Mouse (Mus musculus): ENCODE results near the gene Arpc4. TPM values are rescaled to one million over a fixed set of nuclear protein-coding genes. Genes with fewer than 3 reads are reported as not detected.

The Arpc4 gene
- polyA plus RNA-seq, 1 experiment from 2014 or later: 363 TPM

DNA sequence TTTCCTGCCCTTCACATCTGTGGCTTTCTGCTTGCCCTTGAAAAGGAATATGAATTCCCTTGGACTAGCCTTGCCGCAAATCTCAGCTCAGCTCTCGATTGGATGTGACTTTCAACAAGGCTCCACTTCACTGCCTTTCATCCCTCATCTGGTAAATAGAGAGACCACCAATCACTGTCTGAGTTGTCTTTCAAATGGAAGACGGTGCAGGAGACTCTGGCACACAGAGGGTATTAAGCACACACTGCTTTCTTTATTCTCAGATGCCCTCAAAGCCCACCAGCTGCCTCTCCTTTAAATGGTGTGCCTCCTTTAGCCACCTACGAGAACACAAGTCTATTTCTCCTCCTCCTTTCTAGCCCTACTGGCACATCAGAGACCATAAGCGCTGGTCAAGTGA, 9.3 kb upstream of the Arpc4 start:
- Histone ChIP-seq H3K4me2 (replicated peaks) (no peak overlapping the region), H3K9me3 (replicated peaks) (no peaks in the 10 kb centered on the region), H3K27me3 (no peaks in the 10 kb centered on the region), H3K36me3 (peaks cover 62% of the 10 kb centered on the region), H3K4me3 (no peak overlapping the region), H3K27ac (no peak overlapping the region), H3K9ac (no peak overlapping the region), H3K4me1 (no peaks in the 10 kb centered on the region)
- 83% methylated on average over 5 of the region's 5 CpGs for WGBS
- no peak for ATAC-seq (ENCODE audit: low FRiP score)

DNA sequence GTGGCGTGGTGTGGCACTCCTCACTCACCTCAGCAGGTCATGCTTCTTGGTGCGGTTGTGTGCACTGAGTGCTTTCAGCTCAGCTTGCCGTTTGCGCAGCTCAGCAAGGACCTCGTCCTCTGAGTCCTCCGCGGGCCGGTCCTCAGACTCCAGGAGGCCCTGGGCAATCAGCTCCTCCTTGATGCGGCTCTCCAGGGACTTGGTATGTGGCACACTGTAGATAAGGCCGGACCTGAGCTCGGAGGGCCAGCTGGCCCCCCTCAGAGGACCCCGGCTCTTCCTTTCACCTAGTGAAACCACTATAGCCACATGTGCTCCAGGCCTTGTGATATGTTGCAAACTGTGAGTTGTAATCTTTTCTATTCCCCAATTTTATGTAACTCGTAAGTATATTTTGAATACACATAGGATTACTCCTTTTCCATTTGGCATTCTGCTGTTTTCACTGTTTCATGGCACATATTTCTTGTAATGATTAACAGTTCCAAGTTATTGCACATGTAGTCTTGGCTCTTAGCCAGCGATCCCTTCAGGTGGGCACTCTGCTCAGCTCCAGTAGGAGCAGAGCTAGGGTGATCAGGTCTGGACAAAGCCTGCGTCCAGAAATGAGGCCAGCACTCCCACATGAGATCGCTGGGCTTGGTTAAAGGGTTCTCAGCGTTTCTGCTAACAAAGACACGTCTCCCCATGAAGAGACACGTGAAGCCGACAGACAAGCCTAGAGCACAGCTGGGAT, 7.6 kb upstream of the Arpc4 start:
- no peaks in the 10 kb centered on the region for H3K27me3 ChIP-seq
- no peak overlapping the region for H3K4me3 ChIP-seq
- 93% methylated on average over 20 of the region's 20 CpGs for WGBS
- peaks cover 76% of the 10 kb centered on the region for H3K36me3 ChIP-seq
- no peak overlapping the region for H3K4me2 ChIP-seq (replicated peaks)
- ATAC-seq (ENCODE audit: low FRiP score): no peak
- no peak overlapping the region for H3K9ac ChIP-seq
- H3K9me3 ChIP-seq (replicated peaks): no peaks in the 10 kb centered on the region
- no peaks in the 10 kb centered on the region for H3K4me1 ChIP-seq
- no peak overlapping the region for H3K27ac ChIP-seq

DNA sequence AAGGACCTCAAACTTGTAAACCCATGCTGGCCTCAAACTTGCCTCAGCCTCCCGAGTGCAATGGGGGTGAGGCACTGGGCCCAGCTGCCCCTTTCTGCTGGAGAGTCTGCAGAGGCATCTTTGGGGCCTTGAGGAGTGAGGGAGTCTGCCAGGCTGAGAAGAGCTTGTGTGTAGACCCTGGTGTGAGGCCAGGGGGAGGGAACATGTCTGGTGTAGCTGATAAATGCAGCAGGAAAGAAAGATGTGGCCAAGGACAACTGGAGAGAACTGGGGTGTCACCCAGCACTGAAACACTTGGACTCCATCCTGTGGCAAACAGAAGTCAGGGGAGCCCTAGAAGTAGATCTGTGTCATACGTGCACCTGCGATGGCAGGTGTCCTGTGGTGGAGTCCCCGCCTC, 4.4 kb upstream of the Arpc4 start:
- 86% methylated on average over 4 of the region's 4 CpGs for WGBS
- Histone ChIP-seq H3K4me1 (peaks cover 7% of the 10 kb centered on the region), H3K9me3 (replicated peaks) (no peaks in the 10 kb centered on the region), H3K4me2 (replicated peaks) (no peak overlapping the region), H3K27me3 (no peaks in the 10 kb centered on the region), H3K27ac (no peak overlapping the region), H3K36me3 (peaks cover 72% of the 10 kb centered on the region), H3K9ac (no peak overlapping the region), H3K4me3 (no peak overlapping the region)
- ATAC-seq (ENCODE audit: low FRiP score): no peak

DNA sequence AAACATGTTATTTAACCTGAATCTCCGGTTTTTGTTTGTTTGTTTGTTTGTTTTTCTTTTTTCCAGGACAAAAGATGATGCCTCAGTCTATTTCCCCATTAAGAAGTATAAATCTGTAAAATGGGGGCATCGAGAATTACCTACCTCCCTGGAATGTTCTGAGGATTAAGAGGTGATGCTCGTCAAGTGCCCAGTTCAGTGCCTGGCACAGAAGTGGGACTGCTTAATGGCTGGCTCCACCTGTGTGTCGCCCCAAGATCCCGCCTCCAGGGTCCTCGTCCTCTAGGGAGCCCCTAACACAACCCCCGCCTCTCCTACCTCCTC, 781 bp upstream of the Arpc4 start:
- Histone ChIP-seq H3K27ac (peak overlapping the region; percentile 95), H3K9ac (peak overlapping the region; percentile 96), H3K4me1 (peaks cover 17% of the 10 kb centered on the region), H3K36me3 (peaks cover 54% of the 10 kb centered on the region), H3K4me3 (peak overlapping the region; percentile 85), H3K27me3 (no peaks in the 10 kb centered on the region), H3K9me3 (replicated peaks) (no peaks in the 10 kb centered on the region), H3K4me2 (replicated peaks) (peak overlapping the region; percentile 96)
- WGBS: 12% methylated on average over 7 of the region's 7 CpGs
- no peak for ATAC-seq (ENCODE audit: low FRiP score)

DNA sequence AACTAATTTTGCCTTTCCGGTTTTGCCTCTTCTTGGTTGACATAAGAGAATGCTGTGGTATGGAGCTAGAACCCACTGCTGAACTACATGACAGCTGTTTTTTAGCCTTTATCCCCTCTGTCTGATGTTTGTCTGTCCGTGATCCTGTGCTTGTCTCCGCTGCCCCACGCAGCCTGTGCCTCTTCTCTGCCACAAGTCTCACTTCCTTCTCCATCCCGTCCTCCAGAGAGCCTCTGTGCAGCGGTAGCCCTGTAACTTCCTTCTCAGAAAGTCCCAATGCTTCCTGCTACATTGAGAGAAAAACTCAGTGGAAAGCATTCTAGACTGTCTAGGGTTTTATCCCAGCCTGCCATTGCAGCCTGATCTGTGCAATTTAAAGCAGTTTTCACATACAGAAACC, 1.3 kb downstream of the Arpc4 start:
- Histone ChIP-seq H3K4me1 (peaks cover 17% of the 10 kb centered on the region), H3K27ac (no peak overlapping the region), H3K27me3 (no peaks in the 10 kb centered on the region), H3K9ac (peak overlapping the region; percentile 96; the same call in 1 of the 2 replicates), H3K4me3 (peak overlapping the region; percentile 85), H3K9me3 (replicated peaks) (no peaks in the 10 kb centered on the region), H3K36me3 (peaks cover 57% of the 10 kb centered on the region), H3K4me2 (replicated peaks) (peak overlapping the region; percentile 96)
- 88% methylated on average over 6 of the region's 6 CpGs for WGBS
- ATAC-seq (ENCODE audit: low FRiP score): no peak

DNA sequence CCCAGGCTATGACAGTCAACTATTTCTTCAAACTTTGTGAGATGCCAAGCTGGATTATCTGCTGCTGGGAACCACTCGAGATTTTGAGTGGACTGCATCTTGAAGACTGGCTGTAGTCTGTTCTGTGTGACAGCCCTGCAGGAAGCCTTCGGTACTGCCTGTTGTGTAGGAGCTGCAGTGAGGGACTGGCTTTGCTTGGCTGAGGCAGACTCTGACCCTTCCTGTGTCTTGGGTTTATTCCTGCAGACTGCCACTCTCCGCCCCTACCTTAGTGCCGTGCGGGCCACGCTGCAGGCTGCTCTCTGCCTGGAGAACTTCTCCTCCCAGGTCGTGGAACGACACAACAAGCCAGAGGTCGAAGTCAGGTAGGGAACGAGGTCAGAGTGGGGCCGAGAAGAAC, 2.6 kb downstream of the Arpc4 start:
- ATAC-seq (ENCODE audit: low FRiP score): no peak
- Histone ChIP-seq H3K4me2 (replicated peaks) (no peak overlapping the region), H3K9ac (no peak overlapping the region), H3K27ac (no peak overlapping the region), H3K27me3 (no peaks in the 10 kb centered on the region), H3K9me3 (replicated peaks) (no peaks in the 10 kb centered on the region), H3K4me1 (peaks cover 17% of the 10 kb centered on the region), H3K36me3 (peaks cover 57% of the 10 kb centered on the region), H3K4me3 (no peak overlapping the region)
- 93% methylated on average over 11 of the region's 11 CpGs for WGBS

DNA sequence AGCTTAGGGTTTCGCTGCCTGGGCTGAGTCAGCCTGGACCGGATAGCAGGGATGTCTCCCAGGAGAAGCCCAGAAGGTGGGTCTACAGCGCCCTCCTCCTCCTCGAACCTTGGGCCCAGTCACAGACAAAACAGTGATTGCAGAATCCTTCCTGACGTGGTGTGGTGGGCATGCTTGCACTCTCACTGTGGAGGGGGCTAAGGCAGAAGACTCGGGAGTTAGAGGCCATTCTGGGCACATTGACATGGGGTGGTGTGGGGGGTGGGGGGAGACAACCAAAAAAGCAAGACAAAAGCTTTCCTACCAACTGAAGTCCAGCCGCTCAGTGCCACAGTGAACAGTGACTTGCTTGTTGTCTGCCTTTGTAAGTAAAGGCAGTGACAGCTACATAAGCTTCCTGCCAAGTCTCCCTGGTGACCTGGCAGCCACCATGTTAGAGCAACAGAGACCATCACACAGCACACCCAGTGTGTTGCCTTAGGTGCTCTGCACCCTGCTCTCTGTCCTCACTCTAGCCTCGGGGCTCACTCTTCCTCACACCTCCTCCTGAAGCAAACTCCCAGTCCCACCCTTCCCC, 6.5 kb downstream of the Arpc4 start:
- 90% methylated on average over 8 of the region's 8 CpGs for WGBS
- Histone ChIP-seq H3K36me3 (peaks cover 87% of the 10 kb centered on the region), H3K9me3 (replicated peaks) (no peaks in the 10 kb centered on the region), H3K4me3 (no peak overlapping the region), H3K27me3 (no peaks in the 10 kb centered on the region), H3K4me2 (replicated peaks) (no peak overlapping the region), H3K9ac (no peak overlapping the region), H3K4me1 (peaks cover under 1% of the 10 kb centered on the region; the same call in 1 of the 2 replicates), H3K27ac (no peak overlapping the region)
- no peak for ATAC-seq (ENCODE audit: low FRiP score)

DNA sequence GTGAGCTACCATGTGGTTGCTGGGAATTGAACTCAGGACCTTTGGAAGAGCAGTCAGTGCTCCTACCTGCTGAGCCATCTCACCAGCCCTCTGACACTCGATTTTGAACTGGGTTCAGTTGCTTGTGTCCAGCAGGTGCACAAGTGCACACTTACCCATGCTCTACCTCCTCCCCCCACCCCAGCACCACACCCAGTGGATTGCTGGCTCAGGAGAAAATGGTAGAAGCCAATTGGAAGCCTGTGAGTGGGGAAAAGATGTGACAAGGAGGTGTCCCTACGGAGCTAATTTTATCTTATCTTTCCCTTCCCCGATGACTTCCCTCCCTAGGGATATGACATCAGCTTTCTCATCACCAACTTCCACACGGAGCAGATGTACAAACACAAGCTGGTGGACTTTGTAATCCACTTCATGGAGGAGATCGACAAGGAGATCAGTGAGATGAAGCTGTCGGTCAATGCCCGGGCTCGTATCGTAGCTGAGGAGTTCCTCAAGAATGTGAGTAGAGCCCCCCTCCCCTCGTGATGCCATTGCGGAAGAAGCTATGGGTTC, 7.3 kb downstream of the Arpc4 start:
- Histone ChIP-seq H3K9me3 (replicated peaks) (no peaks in the 10 kb centered on the region), H3K4me1 (no peaks in the 10 kb centered on the region), H3K4me3 (no peak overlapping the region), H3K36me3 (peaks cover 95% of the 10 kb centered on the region), H3K9ac (no peak overlapping the region), H3K4me2 (replicated peaks) (no peak overlapping the region), H3K27ac (no peak overlapping the region), H3K27me3 (no peaks in the 10 kb centered on the region)
- ATAC-seq (ENCODE audit: low FRiP score): no peak
- 87% methylated on average over 11 of the region's 11 CpGs for WGBS

DNA sequence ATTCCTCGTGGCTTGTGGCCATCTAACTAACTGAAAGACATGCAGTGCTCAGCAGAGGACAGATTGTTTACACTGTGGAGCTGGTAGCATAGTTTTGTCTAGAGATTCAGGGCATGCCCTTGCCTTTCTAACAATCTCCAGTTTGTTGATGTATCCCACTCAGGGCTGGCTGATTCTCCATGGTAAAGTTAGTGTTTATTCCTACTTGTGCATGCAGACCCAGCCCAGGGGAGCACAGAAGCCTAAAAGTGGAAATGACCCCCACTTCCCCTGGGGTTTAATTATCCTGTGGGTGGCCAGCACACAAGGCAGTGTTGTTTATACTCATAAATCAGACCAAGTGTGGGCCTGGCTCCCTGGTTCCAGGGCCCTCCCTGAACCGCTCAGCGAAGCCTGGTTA, 8.1 kb downstream of the Arpc4 start:
- H3K4me2 ChIP-seq (replicated peaks): no peak overlapping the region
- no peak overlapping the region for H3K27ac ChIP-seq
- ATAC-seq (ENCODE audit: low FRiP score): no peak
- WGBS: 91% methylated on average over 3 of the region's 3 CpGs
- peaks cover 91% of the 10 kb centered on the region for H3K36me3 ChIP-seq
- H3K27me3 ChIP-seq: no peaks in the 10 kb centered on the region
- H3K4me1 ChIP-seq: no peaks in the 10 kb centered on the region
- no peaks in the 10 kb centered on the region for H3K9me3 ChIP-seq (replicated peaks)
- H3K9ac ChIP-seq: no peak overlapping the region
- H3K4me3 ChIP-seq: no peak overlapping the region

DNA sequence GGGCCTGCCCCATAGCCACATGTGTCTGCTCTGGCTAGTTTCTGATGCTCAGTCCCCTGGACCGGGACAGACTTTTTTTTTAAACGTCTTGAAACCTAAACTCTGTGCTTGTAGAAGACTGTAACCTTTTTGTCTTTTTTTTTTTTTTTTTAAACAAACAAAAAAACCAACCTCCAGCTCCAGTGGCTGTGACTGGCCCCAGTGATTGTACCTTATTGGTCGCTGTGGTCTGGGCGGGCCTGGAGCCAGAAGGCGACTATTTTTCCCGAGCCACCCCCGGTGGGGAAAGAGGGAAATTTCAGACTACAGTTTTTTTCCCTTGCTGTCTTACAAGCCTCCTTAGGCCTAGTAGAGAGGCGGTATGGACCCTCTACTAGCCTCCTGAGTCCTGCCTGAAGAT, 11.0 kb downstream of the Arpc4 start, which contains the start of gene Ttll3:
Ttll3 (plus strand) TSS at position 301 of the 400 bp plus-strand sequence.
- Histone ChIP-seq H3K4me1 (peaks cover 16% of the 10 kb centered on the region), H3K27me3 (peaks cover 1% of the 10 kb centered on the region; the same call in 1 of the 2 replicates), H3K4me2 (replicated peaks) (no peak within 1 kb of the TSS), H3K27ac (no peak within 1 kb of the TSS), H3K36me3 (peaks cover 63% of the 10 kb centered on the region), H3K9me3 (replicated peaks) (no peaks in the 10 kb centered on the region), H3K4me3 (no peak within 1 kb of the TSS), H3K9ac (no peak within 1 kb of the TSS)
- WGBS: 80% methylated on average over 8 of the region's 8 CpGs
- ATAC-seq (ENCODE audit: low FRiP score): no peak

DNA sequence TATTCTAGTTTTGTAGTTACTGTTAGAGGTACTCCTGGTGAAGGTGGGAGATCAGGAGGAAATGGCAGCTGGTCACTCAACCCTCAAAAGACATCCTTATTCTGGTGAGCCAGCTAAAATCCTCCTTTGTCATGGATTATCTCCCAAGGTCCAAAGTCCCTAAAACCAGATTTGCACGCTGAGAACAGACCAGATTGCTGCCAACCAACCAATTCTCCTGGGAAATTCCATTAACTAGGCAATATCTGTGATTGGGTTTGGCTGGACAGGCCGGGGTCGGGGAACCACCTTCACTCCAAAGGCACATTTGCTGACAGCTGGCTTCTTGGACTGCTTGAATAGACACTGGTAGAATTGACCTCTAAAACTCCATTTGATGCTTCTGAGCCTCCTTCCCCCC, 12.8 kb downstream of the Arpc4 start:
- Histone ChIP-seq H3K27ac (no peak overlapping the region), H3K4me2 (replicated peaks) (no peak overlapping the region), H3K27me3 (peaks cover 4% of the 10 kb centered on the region; the same call in 1 of the 2 replicates), H3K36me3 (peaks cover 53% of the 10 kb centered on the region), H3K9ac (no peak overlapping the region), H3K9me3 (replicated peaks) (no peaks in the 10 kb centered on the region), H3K4me3 (no peak overlapping the region), H3K4me1 (peaks cover 16% of the 10 kb centered on the region)
- no peak for ATAC-seq (ENCODE audit: low FRiP score)
- WGBS: 85% methylated on average over 3 of the region's 3 CpGs

DNA sequence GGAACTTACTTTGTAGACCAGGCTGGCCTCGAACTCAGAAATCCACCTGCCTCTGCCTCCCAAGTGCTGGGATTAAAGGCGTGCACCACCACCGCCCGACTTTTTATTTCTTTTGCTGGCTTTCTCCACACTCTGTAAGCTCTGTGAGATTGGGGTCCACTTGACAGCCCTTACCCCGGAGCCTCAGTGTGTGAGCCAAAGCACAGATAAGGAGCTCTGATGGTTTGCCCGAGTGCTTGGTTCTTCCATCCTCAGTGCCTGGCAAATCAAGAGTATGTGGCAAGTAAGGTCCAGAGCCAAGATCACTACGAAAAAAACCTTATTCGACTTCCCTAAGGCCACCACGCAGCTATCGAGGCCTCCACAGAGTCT, 14.1 kb downstream of the Arpc4 start:
- peak overlapping the region; percentile 87 for H3K4me2 ChIP-seq (replicated peaks)
- peak overlapping the region; percentile 47 for H3K4me3 ChIP-seq
- peaks cover 42% of the 10 kb centered on the region for H3K36me3 ChIP-seq
- H3K27me3 ChIP-seq: peaks cover 4% of the 10 kb centered on the region; the same call in 1 of the 2 replicates
- ATAC-seq (ENCODE audit: low FRiP score): peak; percentile 33; the same call in 1 of the 2 replicates
- 25% methylated on average over 10 of the region's 10 CpGs for WGBS
- H3K9ac ChIP-seq: peak overlapping the region; percentile 72
- no peaks in the 10 kb centered on the region for H3K9me3 ChIP-seq (replicated peaks)
- peaks cover 16% of the 10 kb centered on the region for H3K4me1 ChIP-seq
- peak overlapping the region; percentile 78 for H3K27ac ChIP-seq
